Mouse (Mus musculus): ENCODE measurements around the gene Ptbp1.

GRCm38 (mm10) chr10:79836918-79837317 lies 17.3 kb upstream of the Ptbp1 start:
- no peak for TF ChIP-seq TAL1 (IDR thresholded peaks at IDR 0.05; ENCODE audit: low read length)
- TF ChIP-seq GATA1 (IDR thresholded peaks at IDR 0.05; ENCODE audit: low read length) = no peak

Data from erythroblast, embryonic 14.5 days (primary cell).